Mouse (Mus musculus) bone marrow macrophage, adult 2 months (primary cell): ENCODE data around the gene Mmp27.

ENCODE experiments used
- CTCF ChIP-seq: IDR thresholded peaks from 2 replicates; pipeline ENCODE4 v1.5.1; 2012; ENCODE audit warnings: low read depth, mild to moderate bottlenecking, low read length, moderate library complexity
- POLR2A ChIP-seq: IDR thresholded peaks from 2 replicates; pipeline ENCODE4 v1.6.1; 2012; ENCODE audit warnings: mild to moderate bottlenecking, low read depth, low read length, borderline replicate concordance

DNA sequence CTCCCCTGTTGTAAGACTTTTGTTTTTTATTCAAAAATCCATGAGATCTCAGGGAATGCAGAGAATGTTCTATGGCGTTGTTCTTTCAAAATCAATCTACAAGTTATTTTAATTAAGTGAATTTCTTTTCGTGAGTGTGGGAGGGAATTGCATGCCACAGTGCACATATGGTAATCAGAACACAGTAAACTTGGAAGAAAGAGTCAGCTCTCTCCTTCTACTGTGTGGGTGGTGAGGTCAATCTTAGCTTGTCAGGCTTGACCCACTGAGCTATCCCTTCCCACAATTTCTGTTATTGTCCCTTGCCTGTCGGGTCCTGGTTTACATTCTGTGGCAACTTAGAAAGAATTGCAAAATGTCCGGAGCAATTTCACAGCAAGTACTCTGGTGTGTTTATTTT, 11.2 kb upstream of the Mmp27 start:
- TF ChIP-seq POLR2A, result no peak
- TF ChIP-seq CTCF, result no peak
